Mouse (Mus musculus): ENCODE results near the gene Cyp1a1. TPM values are rescaled to one million over a fixed set of nuclear protein-coding genes. Genes with fewer than 3 reads are reported as not detected.

Cyp1a1 gene
- total RNA-seq (2021): under 1 TPM; 0.16 to 0.37 TPM
- long read RNA-seq, experiment 1, partial matches to known transcripts: 1 of 1 reads
- long read RNA-seq, experiment 1, other reads (novel, unspliced or antisense): 0 of 1 reads
- long read RNA-seq, experiment 2: 0 reads

DNA sequence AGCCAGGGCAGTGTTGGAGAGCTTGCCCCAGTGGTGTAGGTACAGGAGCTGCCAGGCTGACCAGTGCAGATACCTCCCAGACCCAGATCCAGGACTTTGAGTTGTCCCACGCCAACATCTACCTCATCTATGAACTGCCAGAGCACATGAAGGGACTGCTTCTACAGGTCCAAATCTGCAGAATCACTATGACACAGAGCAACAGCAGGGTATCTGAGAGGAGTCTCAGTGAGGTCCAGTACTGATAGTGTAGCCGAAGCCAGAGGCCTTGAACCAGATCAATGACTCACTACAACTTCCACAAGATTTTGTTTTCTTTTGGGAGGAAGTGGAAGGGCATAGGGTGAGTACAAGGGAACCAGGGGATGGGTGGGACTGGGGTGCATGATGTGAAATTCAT is at the start of gene Cyp1a1:
TSS of gene Cyp1a1 (plus strand) at position 178 of the 400 bp plus-strand sequence.
- DNase-seq: no peak
- intact Hi-C loops (cut with DNase I; ENCODE audit: low total_unique reads): no loop called here

DNA sequence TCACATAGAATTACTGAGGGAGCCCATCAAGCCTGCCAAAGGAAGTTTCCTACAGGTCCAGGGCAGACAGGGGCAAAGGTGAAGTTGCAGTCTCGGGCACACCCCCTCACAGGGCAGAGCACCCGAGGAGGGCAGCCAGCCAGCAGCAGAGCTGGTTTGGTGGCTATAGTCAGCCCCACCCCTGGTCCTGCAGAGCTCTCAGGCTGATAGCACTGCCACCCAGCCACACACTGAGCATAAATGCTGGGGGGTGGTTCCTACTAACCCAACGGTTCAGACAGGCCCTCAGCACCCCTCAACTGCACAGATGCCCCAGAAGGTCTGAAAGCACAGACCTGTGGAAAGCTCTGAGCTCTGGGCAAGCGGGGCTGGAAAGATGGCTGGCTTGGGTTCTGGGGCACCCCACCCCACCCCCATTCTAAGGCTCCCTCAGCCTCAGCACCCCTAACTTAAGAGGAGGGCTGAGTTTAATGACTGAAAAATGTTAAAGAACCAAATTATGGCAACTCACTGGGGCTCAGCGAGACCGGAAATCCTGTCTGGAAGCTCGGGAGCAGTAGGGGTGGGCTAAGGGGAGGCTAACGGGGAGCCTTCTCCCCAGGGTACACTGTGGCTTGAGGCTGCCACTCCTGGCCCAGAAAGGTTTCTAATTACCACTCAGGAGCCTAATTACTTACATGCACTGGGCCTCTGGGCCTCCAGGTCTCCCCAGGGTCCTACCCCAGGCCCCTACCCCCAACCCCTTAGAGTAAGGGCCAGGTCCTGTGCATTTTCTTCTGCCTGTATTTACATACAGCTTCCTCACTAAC is 48.9 kb upstream of the Cyp1a1 start:
- intact Hi-C loops (cut with DNase I; ENCODE audit: low total_unique reads): no loop called here
- no peak for DNase-seq

DNA sequence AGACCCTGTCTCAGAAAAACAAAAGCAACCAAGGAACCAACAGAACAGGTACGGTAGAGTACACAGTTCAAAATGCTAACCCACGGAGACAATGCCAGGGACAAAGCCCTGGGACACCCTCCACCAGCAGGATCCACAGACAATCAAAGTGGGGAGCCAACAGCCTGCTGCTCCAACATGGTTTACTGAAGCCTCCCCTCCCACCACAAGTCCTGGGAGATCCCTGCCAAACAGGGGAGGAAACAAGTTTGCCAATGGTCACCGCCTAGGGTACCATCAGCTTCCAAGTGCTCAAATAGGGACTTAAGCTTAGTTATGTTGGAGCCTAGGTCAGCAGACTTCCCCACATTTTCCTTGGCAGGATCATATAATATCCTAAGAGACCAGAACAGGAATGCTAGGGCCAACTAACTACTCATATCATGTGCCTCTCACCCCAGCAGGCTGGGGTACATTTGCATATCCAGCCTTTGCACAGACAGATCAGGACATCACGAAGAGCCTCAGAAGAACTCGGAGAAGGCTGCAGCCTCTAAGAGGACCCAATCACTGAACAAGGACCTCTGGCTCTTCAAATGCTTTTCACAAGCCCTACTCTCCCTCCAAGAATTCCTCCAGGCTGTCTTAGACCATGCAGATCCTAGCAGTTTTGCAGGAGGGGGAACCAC is 47.9 kb upstream of the Cyp1a1 start:
- no peak for DNase-seq
- intact Hi-C loops (cut with DNase I; ENCODE audit: low total_unique reads): loop anchor here (5.0 kb wide), 1 partner anchor 47 kb away; no protein-coding TSS in a partner anchor

DNA sequence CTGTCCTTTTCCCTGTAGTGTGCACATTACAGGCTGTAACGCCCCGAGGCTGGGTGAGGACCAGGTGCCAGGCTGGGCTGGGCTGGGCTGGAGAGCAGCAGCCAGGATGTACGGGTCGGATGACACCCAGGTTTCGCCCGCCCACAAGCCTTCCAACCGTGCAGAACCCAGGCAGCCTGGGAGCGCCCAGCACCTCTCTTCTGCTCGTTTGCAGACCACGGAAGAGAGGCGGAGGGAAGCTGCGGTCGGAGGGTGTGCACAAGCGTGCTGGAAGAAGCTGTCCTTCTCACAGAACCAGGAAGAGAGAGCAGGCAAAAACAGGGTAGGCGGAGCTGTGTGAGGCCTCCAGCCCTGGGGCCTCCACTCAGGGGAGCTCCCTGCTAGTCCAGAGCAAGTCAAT is 47.3 kb upstream of the Cyp1a1 start:
- DNase-seq: peak; percentile 66
- intact Hi-C loops (cut with DNase I; ENCODE audit: low total_unique reads): loop anchor here (5.0 kb wide), 1 partner anchor 48 kb away; no protein-coding TSS in a partner anchor

DNA sequence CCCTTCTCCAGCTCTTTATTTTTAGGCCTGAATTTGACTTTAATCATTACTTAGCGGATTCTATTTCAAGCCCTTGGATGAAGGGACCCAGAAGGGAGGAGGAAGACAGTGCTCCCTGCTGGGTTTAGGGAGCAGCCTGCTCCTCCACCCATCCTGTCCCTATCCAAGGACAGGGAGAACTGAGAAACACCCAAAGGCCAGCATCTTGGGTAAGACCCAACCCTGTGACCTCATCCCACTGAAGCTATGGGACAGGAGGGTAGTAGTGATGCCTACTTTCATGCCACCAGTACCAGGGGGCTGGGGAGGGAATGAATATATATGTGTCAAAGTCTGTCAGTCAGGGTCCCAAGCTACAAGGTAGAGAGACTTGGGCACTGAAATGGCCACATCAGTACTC is 46.7 kb upstream of the Cyp1a1 start:
- no peak for DNase-seq
- intact Hi-C loops (cut with DNase I; ENCODE audit: low total_unique reads): loop anchor here (5.0 kb wide), 1 partner anchor 49 kb away; no protein-coding TSS in a partner anchor

DNA sequence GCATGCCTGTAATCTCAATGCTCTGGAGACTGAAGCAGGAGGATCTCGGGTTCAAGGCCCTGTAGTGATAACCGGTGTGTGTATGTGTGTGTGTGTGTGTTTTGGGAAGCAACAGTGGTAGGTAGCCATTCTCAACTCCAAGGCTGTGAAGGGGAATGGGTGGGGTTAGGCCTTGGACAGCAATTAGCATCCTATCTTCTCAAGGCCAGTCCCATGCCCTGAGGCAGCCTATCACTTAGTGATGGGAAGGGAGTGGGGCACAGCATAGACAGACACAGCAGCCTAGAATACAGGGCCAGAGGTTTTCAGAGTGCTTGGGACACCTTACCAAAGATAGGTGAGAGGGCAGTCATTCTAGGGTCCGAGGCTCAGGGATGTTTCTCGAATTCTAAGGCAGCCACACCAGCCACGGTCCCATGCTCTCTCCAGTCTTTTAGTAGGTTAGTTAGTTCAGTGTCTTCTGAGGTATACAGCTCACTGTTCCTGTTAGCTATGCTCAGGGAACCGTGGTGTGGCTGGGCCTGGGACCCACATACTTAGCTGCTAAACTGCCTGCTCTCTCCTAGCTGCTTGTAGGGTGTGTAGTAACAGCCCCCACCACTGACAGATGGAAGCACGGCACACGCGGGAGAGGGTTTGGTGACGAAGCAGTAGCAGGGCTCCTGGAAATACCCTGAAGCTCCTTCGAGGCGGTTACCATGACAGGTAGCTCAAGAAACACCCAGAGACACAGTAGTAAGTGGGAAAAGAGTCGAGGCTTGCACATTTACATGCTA is 45.8 kb upstream of the Cyp1a1 start:
- no peak for DNase-seq
- intact Hi-C loops (cut with DNase I; ENCODE audit: low total_unique reads): loop anchor here (5.0 kb wide), 1 partner anchor 50 kb away; no protein-coding TSS in a partner anchor

DNA sequence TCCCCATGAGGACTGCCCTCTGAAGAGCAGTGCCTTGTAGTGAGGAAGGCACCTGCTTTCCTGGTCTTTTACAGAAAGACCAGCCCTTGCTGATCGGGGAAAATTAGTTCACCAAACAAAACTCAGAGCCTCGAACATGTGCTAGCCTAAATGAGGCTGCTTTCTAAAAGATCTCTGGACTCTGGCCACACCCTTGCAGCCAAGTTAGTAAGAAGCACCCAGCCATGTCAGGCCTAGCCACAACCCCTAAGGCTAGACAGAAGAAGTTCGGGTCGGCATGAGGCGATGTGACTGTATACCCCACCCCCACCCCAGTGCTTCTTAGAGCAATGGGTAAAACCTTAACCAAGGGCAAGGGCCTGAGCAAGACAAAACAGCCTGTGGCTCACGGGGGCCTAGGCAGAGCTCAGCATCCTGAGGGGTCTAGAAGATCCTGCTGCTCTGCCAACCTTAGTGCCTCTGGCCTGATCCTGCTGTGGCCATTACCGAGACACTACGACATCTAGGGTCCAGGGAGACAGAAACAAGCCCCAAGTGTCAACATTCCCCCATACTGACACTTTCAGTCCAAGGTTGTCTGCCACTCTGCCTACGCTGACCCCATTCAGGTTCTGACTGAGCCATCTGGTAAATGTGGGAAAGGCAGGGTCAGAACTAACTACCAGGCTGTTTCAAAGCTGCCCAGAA is 44.4 kb upstream of the Cyp1a1 start:
- intact Hi-C loops (cut with DNase I; ENCODE audit: low total_unique reads): loop anchor here (5.0 kb wide), 1 partner anchor 51 kb away; no protein-coding TSS in a partner anchor
- DNase-seq: no peak

DNA sequence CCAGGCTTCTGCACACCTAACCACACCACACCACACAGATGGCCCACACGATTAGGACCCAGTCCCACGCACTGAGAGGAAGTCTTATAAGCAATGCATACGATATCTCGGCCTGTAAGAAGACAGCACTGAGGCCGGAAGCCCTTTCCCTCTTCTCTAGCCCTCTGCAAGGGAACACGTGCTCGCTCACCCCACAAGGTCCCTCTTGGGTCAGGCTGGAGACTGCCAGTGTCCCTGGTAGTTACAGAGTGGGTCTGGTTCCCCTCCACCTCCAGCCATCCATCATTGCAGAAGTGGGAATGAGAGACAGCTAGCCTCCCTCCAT is 43.9 kb upstream of the Cyp1a1 start:
- intact Hi-C loops (cut with DNase I; ENCODE audit: low total_unique reads): loop anchor here (2.0 to 5.0 kb wide), 2 partner anchors 15 to 52 kb away; no protein-coding TSS in a partner anchor
- no peak for DNase-seq

DNA sequence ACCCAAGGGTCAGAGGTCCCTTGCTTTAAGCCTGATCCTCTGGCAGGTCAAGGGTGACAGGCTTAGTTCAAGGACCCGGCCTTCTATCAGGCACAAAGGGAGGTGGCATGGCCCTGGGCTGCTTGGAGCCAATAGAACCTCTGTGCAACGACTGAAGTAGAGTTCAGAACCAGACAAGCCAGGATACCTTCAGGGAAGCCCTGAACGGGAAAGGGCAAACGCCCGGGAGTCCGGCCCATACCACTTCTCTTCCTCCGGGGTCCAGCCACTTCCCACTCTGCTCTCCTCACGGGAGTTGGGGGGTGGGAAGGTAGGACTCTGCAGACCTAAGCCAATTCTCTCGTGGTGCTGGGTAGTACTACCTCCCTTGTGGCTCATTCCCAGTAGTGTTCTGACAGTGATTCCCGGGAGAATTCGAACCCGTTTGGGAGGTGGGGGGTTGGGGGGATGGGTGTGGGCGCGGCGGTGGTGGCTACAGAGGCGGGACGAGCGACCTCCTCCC is 43.2 kb upstream of the Cyp1a1 start:
- DNase-seq: no peak
- intact Hi-C loops (cut with DNase I; ENCODE audit: low total_unique reads): loop anchor here (2.0 to 5.0 kb wide), 2 partner anchors 16 to 52 kb away; no protein-coding TSS in a partner anchor

DNA sequence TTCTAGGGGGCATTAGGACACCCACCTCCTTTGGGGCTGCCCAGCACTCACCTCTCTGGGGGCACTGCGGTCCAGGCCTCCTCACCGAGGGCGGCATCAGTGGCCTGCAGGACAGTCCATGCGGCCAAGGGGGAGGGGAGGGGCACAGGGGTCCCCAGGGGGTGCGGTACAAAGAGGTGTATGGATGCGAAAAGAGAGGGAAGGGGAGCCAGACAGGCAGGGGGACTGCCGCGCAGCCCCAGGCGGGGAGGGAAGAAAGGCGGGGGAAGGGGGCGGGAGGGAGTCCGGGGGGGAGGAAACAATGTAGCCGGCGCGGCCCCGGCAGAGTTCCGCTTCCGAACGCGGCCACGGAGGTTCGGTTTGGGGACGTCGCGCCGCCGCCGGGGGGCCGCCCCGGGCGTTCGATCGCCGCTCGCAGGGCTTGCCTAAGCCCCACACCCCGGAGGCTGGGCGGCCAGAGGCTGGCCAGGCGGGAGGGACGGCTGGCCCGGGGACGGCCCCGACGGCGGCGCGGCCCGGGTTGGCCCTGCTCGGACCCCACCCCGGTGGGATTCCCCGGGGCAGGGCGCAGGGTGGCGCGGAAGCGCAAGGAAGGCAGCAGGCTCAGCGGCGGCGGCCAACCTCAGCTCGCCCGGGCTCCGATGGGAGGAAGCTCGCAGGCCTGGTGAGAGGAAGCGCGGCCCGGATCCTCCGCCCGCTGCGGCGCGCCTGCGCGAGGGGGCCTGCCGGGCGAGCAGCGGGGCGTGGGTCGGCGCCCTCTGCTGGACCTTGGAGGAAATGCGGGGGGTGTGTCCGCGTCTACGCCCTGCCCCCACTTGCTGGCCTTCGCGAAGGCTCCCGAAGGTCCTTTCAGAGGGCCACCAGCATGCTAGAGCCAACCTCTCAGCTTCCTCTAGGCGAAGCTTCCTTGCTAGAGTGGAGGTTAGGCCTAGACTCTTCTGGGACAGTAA is 42.5 kb upstream of the Cyp1a1 start:
- DNase-seq: peak; percentile 94
- intact Hi-C loops (cut with DNase I; ENCODE audit: low total_unique reads): loop anchor here (2.0 to 5.0 kb wide), 2 partner anchors 16 to 53 kb away; no protein-coding TSS in a partner anchor

DNA sequence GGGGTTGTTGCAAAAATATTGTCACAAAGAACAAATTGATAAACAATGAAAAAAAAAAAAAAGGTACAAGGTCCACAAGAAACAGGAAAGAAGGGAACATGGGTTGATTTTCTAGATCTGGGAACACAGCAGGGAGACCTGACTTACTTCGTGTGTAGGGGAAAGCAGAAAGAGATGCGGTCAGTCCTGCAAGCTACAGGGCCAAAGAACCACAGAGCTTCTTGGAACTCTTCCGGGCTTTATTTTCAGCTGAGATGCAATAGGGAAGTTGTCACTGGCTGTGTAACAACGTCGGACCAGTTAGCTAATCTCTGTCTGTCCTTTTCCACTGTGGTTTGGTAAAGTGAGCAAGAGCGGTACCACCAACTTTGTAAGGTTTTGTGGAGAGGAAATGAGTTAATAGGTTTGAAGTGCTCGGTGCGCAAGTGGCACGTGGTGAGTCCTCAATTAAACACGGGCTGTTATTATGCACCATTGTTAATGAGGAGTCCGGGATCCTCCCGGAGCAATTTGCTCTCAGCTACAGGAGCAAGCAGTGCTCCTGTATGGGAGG is 41.1 kb upstream of the Cyp1a1 start:
- intact Hi-C loops (cut with DNase I; ENCODE audit: low total_unique reads): no loop called here
- DNase-seq: no peak

DNA sequence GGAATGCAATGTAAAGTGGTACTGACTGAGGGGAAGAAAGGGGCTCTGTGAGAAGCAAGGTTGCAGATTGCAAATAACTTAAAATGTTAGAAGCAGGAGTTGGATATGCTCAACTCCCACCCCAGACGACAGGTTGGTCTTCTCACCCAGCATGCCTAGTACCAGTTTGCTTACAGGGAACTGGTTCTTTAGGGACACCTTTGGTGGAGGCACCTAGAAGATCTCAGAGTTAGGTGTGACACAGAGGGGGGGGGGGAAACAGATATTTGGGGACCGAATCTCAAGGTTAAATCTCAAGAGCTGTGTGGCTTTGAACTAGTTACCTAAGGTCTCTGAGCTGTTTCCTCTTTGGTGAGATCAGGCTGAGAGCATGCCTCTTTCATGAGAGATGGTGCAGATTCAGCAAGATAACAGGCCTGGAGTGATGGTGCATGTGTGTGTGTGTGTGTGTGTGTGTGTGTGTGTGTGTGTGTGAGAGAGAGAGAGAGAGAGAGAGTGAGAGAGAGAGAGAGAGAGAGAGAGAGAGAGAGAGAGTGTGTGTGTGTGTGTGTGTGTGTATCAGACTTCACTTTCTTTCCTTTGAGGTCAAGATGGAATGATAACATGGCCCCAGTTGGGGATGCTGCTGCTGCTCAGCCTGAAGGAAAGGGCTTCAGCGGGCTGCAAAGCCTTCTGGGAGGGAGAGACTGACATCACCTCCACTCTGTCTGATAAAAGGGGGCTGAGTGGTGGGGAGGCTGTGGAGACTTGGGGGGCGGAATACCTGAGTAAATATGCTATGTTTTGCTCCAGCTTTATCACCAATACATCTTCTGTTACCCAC is 40.2 kb upstream of the Cyp1a1 start:
- no peak for DNase-seq
- intact Hi-C loops (cut with DNase I; ENCODE audit: low total_unique reads): no loop called here

DNA sequence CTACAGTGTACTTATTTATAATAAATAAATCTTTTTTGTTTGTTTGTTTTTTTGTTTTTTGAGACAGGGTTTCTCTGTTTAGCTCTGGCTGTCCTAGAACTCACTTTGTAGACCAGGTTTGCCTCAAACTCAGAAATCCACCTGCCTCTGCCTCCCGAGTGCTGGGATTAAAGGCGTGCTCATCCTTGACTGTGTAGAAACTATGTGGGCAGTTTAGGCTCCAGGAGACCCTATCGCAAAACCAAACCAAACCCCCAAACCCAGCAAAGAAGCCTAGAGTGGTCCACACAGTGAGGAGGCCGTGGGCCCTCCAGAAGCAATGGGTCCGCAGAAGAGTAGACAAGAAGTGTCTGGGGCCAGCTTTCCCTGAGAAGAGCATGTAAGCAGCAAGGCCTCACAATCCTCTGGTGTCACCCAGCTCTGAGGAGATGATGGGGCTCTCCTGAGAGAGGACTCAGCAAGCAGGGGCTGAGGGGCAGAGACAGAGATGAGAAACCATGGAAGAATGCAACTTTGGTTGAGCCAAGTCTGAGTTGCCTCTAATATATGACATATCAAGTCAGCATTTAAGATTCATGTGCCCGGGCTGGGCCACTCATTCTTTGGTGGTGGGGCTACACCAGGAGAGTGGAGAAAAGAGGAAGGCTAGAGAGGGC is 37.5 kb upstream of the Cyp1a1 start:
- DNase-seq: no peak
- intact Hi-C loops (cut with DNase I; ENCODE audit: low total_unique reads): loop anchor here (5.0 to 10.0 kb wide), 3 partner anchors 33 to 165 kb away; partner anchors contain the start of gene Fam219b

DNA sequence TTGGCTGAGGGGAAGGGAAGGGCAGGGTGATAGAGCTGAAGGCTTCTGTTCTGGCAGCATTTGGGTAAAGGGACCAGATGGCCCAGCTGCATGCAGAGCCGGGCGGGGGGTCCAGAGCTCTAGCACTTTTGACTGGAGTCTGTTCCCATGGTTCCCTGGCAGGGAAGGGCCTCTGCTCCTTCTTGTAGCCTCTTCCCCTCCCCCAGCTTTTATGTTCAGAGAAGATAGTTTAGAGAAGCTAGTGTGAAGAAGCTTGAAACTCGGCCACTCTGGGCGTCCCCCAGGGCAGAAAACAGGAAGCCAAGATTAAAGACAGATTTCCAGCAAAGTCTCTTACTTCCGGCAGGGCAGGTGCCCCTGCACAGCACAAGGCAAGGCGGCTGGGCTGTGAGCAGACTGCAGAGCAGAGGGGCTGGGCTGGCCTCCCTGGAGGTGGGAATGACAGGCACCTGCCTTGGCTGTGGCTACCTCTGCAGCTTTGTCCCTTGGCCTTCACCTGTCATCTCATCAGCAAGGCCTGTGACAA is 36.9 kb upstream of the Cyp1a1 start:
- DNase-seq: no peak
- intact Hi-C loops (cut with DNase I; ENCODE audit: low total_unique reads): loop anchor here (5.0 to 10.0 kb wide), 3 partner anchors 34 to 166 kb away; partner anchors contain the start of gene Fam219b

DNA sequence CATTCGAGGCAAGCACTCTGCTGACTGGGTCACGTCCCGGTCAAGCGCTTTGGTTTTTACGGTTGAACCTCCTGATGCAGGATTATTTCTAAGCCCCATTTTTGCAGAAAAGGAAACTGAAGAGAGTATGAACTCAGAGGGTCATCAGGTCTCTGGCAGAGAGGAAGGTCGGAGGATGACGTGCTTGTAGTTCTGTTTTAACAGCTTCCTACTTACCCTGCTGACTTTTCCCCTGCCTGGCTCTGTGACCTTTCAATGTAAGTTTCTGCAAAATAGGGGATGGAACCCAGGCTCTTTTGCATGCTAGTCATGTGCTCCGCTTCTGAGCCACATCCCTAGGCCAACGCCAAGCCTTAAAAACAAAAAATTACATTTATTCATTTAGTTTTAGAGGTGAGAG is 35.4 kb upstream of the Cyp1a1 start:
- intact Hi-C loops (cut with DNase I; ENCODE audit: low total_unique reads): loop anchor here (5.0 to 10.0 kb wide), 3 partner anchors 35 to 168 kb away; partner anchors contain the start of gene Fam219b
- no peak for DNase-seq

DNA sequence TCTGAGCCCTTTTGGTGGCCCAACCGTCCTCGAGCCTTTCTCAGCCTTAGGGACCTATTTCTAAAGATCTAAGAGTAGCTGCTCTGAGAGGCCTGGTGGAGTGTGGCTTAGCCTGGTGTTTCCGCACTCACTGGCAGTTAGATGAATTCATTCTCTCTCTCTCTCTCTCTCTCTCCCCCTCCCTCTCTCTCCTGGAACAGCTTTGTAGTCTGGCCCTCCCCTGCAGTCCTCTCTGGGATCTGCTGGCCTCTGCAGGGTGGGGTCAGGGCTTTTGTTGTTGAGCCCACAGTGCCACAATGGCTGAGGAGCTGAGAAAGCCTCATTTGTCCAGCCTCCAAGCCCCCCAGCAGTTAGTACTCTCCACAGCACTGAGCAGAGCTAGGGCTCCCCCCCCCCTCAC is 34.9 kb upstream of the Cyp1a1 start:
- intact Hi-C loops (cut with DNase I; ENCODE audit: low total_unique reads): loop anchor here (5.0 to 10.0 kb wide), 3 partner anchors 36 to 168 kb away; partner anchors contain the start of gene Fam219b

More for the DNA sequence above, 34.9 kb upstream of the Cyp1a1 start:
- no peak for DNase-seq

Measured in gastrocnemius, postnatal 14 days (tissue).